Mouse (Mus musculus) liver, postnatal 0 days (tissue): ENCODE results near the gene Shtn1. TPM values are rescaled to one million over a fixed set of nuclear protein-coding genes. Genes with fewer than 3 reads are reported as not detected.

Experiments used
- ATAC-seq: fragments of 200-750 bp; cut with Nextera tagmentation; 2 replicates; pipeline ENCODE4 v1.8.0; 2017; ENCODE audit warnings: mild to moderate bottlenecking, moderate library complexity
- DNase-seq: peaks from one replicate; pipeline ENCODE4 v3.0.0-alpha.2; 2016
- H3K27ac ChIP-seq: fragments of 300-500 bp; sonication (generic); 2 replicates; pipeline ENCODE4 v1.5.1; 2014; ENCODE audit warnings: antibody characterized with exemption, moderate library complexity, mild to moderate bottlenecking, low read depth
- H3K27me3 ChIP-seq: fragments of 300-500 bp; sonication (generic); 2 replicates; pipeline ENCODE4 v1.6.1; 2014; ENCODE audit warnings: low read length, control low read depth, mixed read lengths; ENCODE audit not compliant: insufficient read depth
- H3K36me3 ChIP-seq: fragments of 300-500 bp; sonication (generic); replicated peaks from 2 replicates; pipeline ENCODE4 v1.6.1; 2014; ENCODE audit warnings: mild to moderate bottlenecking, control low read depth, low read length, moderate library complexity, mixed read lengths; ENCODE audit not compliant: insufficient read depth
- H3K4me1 ChIP-seq: fragments of 300-500 bp; sonication (generic); 2 replicates; pipeline ENCODE4 v1.6.1; 2014; ENCODE audit warnings: antibody characterized with exemption, mild to moderate bottlenecking, control low read depth; ENCODE audit not compliant: insufficient read depth
- H3K4me2 ChIP-seq: fragments of 300-500 bp; sonication (generic); 2 replicates; pipeline ENCODE4 v1.6.1; 2014; ENCODE audit warnings: low read depth, mild to moderate bottlenecking, low read length, moderate library complexity, mixed read lengths
- H3K4me3 ChIP-seq: fragments of 300-500 bp; sonication (generic); 2 replicates; pipeline ENCODE4 v1.5.1; 2014; ENCODE audit warnings: low read depth, low read length
- H3K9ac ChIP-seq: fragments of 300-500 bp; sonication (generic); replicated peaks from 2 replicates; pipeline ENCODE4 v1.6.1; 2014; ENCODE audit warnings: mild to moderate bottlenecking, moderate library complexity
- H3K9me3 ChIP-seq: fragments of 300-500 bp; sonication (generic); 2 replicates; pipeline ENCODE4 v1.6.1; 2016; ENCODE audit warnings: mild to moderate bottlenecking, control low read depth, low read length, mixed read lengths
- CTCF ChIP-seq: sonication (generic); IDR thresholded peaks from 2 replicates; pipeline ENCODE4 v1.5.1; 2016; ENCODE audit warnings: antibody characterized with exemption, low read depth
- EP300 ChIP-seq: IDR thresholded peaks from 2 replicates; pipeline ENCODE4 v1.6.1; 2016; ENCODE audit warnings: antibody characterized with exemption, low read depth, mild to moderate bottlenecking
- WGBS: fragments of 180-500 bp; shearing (Covaris S2); extraction: QIAGEN DNeasy Blood & Tissue Kit; methylation state at CpG from one replicate; pipeline ENCODE4 v1.1.7; 2014; ENCODE audit not compliant: insufficient replicate concordance; 5-methylcytosine and 5-hydroxymethylcytosine counted together
- polyA plus RNA-seq: library from polyadenylated mRNA; unstranded; fragments of >200 nt; fragmentation: Nextera tagmentation; extraction: Ambion mirVana; gene quantifications from 2 replicates; pipeline ENCODE4 v1.2.1, GENCODE M21; 2015

The Shtn1 gene
- 2.5 and 2.9 TPM in 2 replicates for polyA plus RNA-seq

GRCm38 (mm10) chr19:59075472-59076101 lies at the start of gene Shtn1:
Shtn1 (minus strand) TSS chr19:59076100.
- WGBS, result 2% methylated on average over 45 of the region's 46 CpGs
- DNase-seq, result peak; percentile 68
- Histone ChIP-seq H3K27me3 (peaks cover 32% of the 10 kb centered on the region), H3K4me3 (peak within 1 kb of the TSS; percentile 56), H3K4me2 (peak within 1 kb of the TSS; percentile 71), H3K9ac (peak within 1 kb of the TSS; percentile 54), H3K9me3 (no peaks in the 10 kb centered on the region), H3K4me1 (no peaks in the 10 kb centered on the region), H3K36me3 (no peaks in the 10 kb centered on the region), H3K27ac (peak within 1 kb of the TSS; percentile 51; the same call in 1 of the 2 replicates)
- peak; percentile 90 for ATAC-seq
- TF ChIP-seq CTCF, result no peak
- TF ChIP-seq EP300, result no peak

GRCm38 (mm10) chr19:59114152-59114551 lies 38.3 kb upstream of the Shtn1 start:
- Histone ChIP-seq H3K27me3 (no peaks in the 10 kb centered on the region), H3K4me2 (peak overlapping the region; percentile 35; the same call in 1 of the 2 replicates), H3K9me3 (no peaks in the 10 kb centered on the region), H3K4me1 (no peaks in the 10 kb centered on the region), H3K27ac (no peak overlapping the region), H3K9ac (no peak overlapping the region), H3K4me3 (no peak overlapping the region), H3K36me3 (no peaks in the 10 kb centered on the region)
- no peak for TF ChIP-seq CTCF
- no peak for TF ChIP-seq EP300
- ATAC-seq, result no peak
- DNase-seq, result no peak
- 47% methylated on average over 4 of the region's 4 CpGs for WGBS

GRCm38 (mm10) chr19:59109937-59110336 lies 34.0 kb upstream of the Shtn1 start:
- DNase-seq (no peak), ATAC-seq (no peak)
- no peak overlapping the region for H3K27ac ChIP-seq
- H3K27me3 ChIP-seq, result no peaks in the 10 kb centered on the region
- no peak overlapping the region for H3K4me2 ChIP-seq
- TF ChIP-seq CTCF (no peak), EP300 (no peak)
- no peak overlapping the region for H3K9ac ChIP-seq
- H3K4me3 ChIP-seq, result no peak overlapping the region
- no peaks in the 10 kb centered on the region for H3K36me3 ChIP-seq
- H3K9me3 ChIP-seq, result no peaks in the 10 kb centered on the region
- WGBS, result 29% methylated on average over 1 of the region's 1 CpGs
- H3K4me1 ChIP-seq, result no peaks in the 10 kb centered on the region

GRCm38 (mm10) chr19:59098315-59098714 lies 22.4 kb upstream of the Shtn1 start:
- Histone ChIP-seq H3K36me3 (no peaks in the 10 kb centered on the region), H3K4me2 (no peak overlapping the region), H3K9me3 (no peaks in the 10 kb centered on the region), H3K27me3 (no peaks in the 10 kb centered on the region), H3K4me1 (no peaks in the 10 kb centered on the region), H3K9ac (no peak overlapping the region), H3K27ac (no peak overlapping the region), H3K4me3 (no peak overlapping the region)
- DNase-seq, result no peak
- TF ChIP-seq CTCF, result no peak
- no peak for TF ChIP-seq EP300
- WGBS, result 40% methylated on average over 1 of the region's 1 CpGs
- ATAC-seq, result no peak; the same call in 1 of the 2 replicates

GRCm38 (mm10) chr19:59092295-59092694 lies 16.4 kb upstream of the Shtn1 start:
- H3K36me3 ChIP-seq, result no peaks in the 10 kb centered on the region
- no peaks in the 10 kb centered on the region for H3K27me3 ChIP-seq
- no peak overlapping the region for H3K9ac ChIP-seq
- no peaks in the 10 kb centered on the region for H3K9me3 ChIP-seq
- H3K4me2 ChIP-seq, result no peak overlapping the region
- 68% methylated on average over 7 of the region's 7 CpGs for WGBS
- ATAC-seq, result no peak
- TF ChIP-seq EP300 (no peak), CTCF (no peak)
- DNase-seq, result no peak
- H3K27ac ChIP-seq, result no peak overlapping the region
- H3K4me3 ChIP-seq, result no peak overlapping the region
- no peaks in the 10 kb centered on the region for H3K4me1 ChIP-seq

- no peak for ATAC-seq
- WGBS, result 57% methylated on average over 1 of the region's 1 CpGs
- Histone ChIP-seq H3K27ac (no peak overlapping the region), H3K9ac (no peak overlapping the region), H3K36me3 (no peaks in the 10 kb centered on the region), H3K4me2 (no peak overlapping the region), H3K4me3 (no peak overlapping the region), H3K27me3 (no peaks in the 10 kb centered on the region), H3K9me3 (no peaks in the 10 kb centered on the region), H3K4me1 (no peaks in the 10 kb centered on the region)
- no peak for TF ChIP-seq EP300
- TF ChIP-seq CTCF, result no peak
- DNase-seq, result no peak
These were observed 14.4 kb upstream of the Shtn1 start for GRCm38 (mm10) chr19:59090337-59090736.

GRCm38 (mm10) chr19:59084296-59084695 lies 8.4 kb upstream of the Shtn1 start:
- 35% methylated on average over 4 of the region's 4 CpGs for WGBS
- no peaks in the 10 kb centered on the region for H3K36me3 ChIP-seq
- H3K27ac ChIP-seq, result no peak overlapping the region
- no peak for TF ChIP-seq EP300
- TF ChIP-seq CTCF, result peak; percentile 36
- H3K27me3 ChIP-seq, result no peaks in the 10 kb centered on the region
- no peak overlapping the region for H3K4me3 ChIP-seq
- DNase-seq (no peak), ATAC-seq (no peak)
- H3K4me2 ChIP-seq, result no peak overlapping the region
- no peaks in the 10 kb centered on the region for H3K9me3 ChIP-seq
- H3K9ac ChIP-seq, result no peak overlapping the region
- no peaks in the 10 kb centered on the region for H3K4me1 ChIP-seq
